Mouse (Mus musculus) thymus, adult 18-20 months (tissue): Measurements from ENCODE around the gene Gm28998.
"Not testable (repeated sequence)": the region's sequence is repeated elsewhere in the genome, so short reads cannot be mapped to it uniquely, and the experiment has no call there.

Experiments used
- DNase-seq, 2 experiments: peaks; one replicate each; pipeline ENCODE4 v3.0.0; 2022; ENCODE audit warnings: mixed read lengths in 2 of 2

Gene Gm28998

GRCm38 (mm10) chrY:7253487-7253886 is at the start of gene Gm28998:
Gene Gm28998 (plus strand): TSS chrY:7253787.
- not testable (repeated sequence) for DNase-seq
